Mouse (Mus musculus) neural tube, embryonic 13.5 days (tissue): Measurements from ENCODE around the gene Marcksl1. TPM values are rescaled to one million over a fixed set of nuclear protein-coding genes. Genes with fewer than 3 reads are reported as not detected.

Experiments used
- microRNA-seq: library from miRNA; unstranded; fragments of <30 nt; microRNA quantifications from one replicate; pipeline ENCODE4, GENCODE M21; 2016
- polyA plus RNA-seq: library from polyadenylated mRNA; unstranded; fragments of >200 nt; fragmentation: Nextera tagmentation; extraction: Ambion mirVana; gene quantifications from 2 replicates; pipeline ENCODE4 v1.2.1, GENCODE M21; 2015

The Marcksl1 gene
- polyA plus RNA-seq, 1 experiment from 2014 or later: 1,831 TPM

Small RNA genes within 50 kb of the gene (microRNA-seq; reads per million reads assigned to microRNA genes)
- gene Mir8119: not detected

Other genes starting within 250 kb of the Marcksl1 start
- gene Sync, start 226.0 kb upstream of the Marcksl1 start, polyA plus RNA-seq: 3.2 and 3.4 TPM in 2 replicates
- gene Rbbp4, start 178.2 kb upstream of the Marcksl1 start, polyA plus RNA-seq: 344 and 395 TPM in 2 replicates
- 24.9 and 28.2 TPM in 2 replicates for gene Zbtb8os, start 177.9 kb upstream of the Marcksl1 start, polyA plus RNA-seq
- 18.5 and 20.4 TPM in 2 replicates for gene Zbtb8a, start 135.5 kb upstream of the Marcksl1 start, polyA plus RNA-seq
- 10.7 and 11.1 TPM in 2 replicates for gene Zbtb8b, start 72.7 kb upstream of the Marcksl1 start, polyA plus RNA-seq
- 34.8 and 38.1 TPM in 2 replicates for gene Bsdc1, start 52.0 kb upstream of the Marcksl1 start, polyA plus RNA-seq
- not detected in 2 replicates for gene Tssk3, start 22.6 kb upstream of the Marcksl1 start, polyA plus RNA-seq
- not detected in 2 replicates for gene Fam229a, start 22.4 kb upstream of the Marcksl1 start, polyA plus RNA-seq
- 116 and 120 TPM in 2 replicates for gene Hdac1, start 29.1 kb downstream of the Marcksl1 start, polyA plus RNA-seq
- 8.7 and 11.6 TPM in 2 replicates for gene Lck, start 60.1 kb downstream of the Marcksl1 start, polyA plus RNA-seq
- 0.73 and 1.5 TPM in 2 replicates for gene Fam167b, start 65.0 kb downstream of the Marcksl1 start, polyA plus RNA-seq
- 209 and 223 TPM in 2 replicates for gene Eif3i, start 87.1 kb downstream of the Marcksl1 start, polyA plus RNA-seq
- gene Tmem234, start 87.1 kb downstream of the Marcksl1 start, polyA plus RNA-seq: 176 and 193 TPM in 2 replicates
- gene Dcdc2b, start 100.7 kb downstream of the Marcksl1 start, polyA plus RNA-seq: 2.8 and 3.5 TPM in 2 replicates
- gene Iqcc, start 105.5 kb downstream of the Marcksl1 start, polyA plus RNA-seq: 34.7 and 35.1 TPM in 2 replicates
- gene Ccdc28b, start 110.4 kb downstream of the Marcksl1 start, polyA plus RNA-seq: 140 and 143 TPM in 2 replicates
- 47.6 and 55.2 TPM in 2 replicates for gene Txlna, start 127.5 kb downstream of the Marcksl1 start, polyA plus RNA-seq
- 14.7 and 16.2 TPM in 2 replicates for gene Kpna6, start 159.2 kb downstream of the Marcksl1 start, polyA plus RNA-seq
- 13.5 TPM in 2 replicates for gene Tmem39b, start 183.3 kb downstream of the Marcksl1 start, polyA plus RNA-seq
- gene Khdrbs1, start 228.7 kb downstream of the Marcksl1 start, polyA plus RNA-seq: 150 and 165 TPM in 2 replicates